Mouse (Mus musculus) B cell, adult 2 months (primary cell): ENCODE data around the gene Golga2.

ENCODE experiments used
- DNase-seq, 2 experiments: peaks; one replicate each; pipeline ENCODE4 v3.0.0; 2022

Gene Golga2

DNA sequence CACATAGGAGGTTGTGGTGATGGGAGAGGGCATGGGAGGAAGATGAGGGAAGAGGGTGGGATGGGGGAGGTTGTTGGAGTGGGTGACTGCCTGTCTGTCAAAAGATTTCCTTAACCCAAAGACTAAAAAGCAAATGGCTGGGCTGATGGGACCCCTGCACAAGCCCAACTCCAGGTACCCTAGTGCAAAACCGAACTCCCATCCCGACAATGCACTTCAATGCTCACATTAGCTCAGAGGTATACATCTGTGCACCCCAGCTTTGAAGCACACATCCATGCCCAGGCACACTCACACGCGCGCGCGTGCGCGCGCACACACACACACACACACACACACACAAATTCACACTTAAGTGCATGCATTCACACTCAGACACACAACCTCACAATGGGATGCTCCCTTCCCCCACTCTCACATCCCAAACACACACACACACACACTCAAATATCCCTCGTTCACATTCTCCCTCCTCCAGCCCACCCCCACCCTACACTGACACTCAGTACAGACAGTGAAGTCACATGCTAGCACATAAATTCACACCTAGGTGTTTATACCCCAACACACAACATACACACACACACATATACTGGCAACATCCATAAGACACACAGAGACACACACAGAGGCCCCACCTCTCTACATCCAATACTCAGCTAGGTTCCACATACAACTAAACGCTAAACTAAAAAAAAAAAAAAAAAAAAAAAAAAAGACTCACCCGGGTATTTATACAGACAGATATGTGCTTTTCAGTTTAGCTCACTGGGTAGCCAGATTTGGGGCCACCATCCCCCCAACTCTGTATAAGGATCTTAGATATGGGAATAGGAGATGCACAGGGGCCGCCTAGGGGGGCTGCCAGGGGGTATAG lies 31.8 kb downstream of the Golga2 start:
- no peak for DNase-seq

DNA sequence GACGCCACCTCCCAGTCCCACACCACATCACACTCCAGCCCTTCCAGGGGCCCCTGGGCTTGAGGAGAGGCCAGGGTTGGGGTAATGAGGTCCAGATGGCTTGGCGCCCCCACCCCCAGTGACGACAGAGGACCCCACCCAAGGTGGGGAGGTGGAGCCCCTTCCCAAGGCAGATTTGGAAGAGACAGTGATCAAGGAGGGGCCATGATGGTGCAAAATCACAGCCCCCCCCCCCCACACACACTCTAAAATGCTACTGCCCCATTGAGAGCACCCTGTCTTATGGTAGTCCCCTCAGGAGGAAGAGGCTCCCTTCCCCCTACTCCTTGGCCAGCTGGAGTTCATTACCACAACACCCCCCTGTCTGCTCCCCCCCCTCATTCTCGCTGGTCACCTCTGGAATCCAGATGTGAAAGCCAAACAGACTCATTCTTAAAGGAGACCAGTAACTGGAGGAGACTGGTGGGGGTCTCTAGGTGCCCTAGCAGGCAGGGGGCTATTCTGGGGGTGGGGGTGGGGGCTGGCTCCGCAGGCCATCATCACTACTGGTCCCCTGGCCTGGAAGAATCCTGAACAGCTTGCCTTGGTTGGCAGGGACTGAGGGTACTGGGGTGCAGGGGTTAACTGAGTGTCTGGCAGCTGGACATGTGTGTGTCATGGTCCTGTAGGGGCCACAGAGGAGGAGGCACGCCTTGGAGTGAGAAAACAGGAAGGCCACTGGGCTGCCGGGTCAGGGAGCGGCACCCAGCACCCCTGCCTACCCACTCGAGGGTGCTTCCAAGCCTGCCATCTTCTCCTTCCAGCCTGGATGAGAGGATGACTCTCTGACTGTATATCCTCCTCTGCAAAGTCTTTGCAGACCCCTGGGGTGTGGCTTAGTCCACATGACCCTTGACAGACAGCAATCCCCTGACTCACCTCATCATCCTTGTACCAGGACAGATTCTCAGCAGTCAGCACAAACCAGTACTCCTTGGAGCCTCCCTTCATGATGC lies 32.7 kb downstream of the Golga2 start:
- no peak for DNase-seq

DNA sequence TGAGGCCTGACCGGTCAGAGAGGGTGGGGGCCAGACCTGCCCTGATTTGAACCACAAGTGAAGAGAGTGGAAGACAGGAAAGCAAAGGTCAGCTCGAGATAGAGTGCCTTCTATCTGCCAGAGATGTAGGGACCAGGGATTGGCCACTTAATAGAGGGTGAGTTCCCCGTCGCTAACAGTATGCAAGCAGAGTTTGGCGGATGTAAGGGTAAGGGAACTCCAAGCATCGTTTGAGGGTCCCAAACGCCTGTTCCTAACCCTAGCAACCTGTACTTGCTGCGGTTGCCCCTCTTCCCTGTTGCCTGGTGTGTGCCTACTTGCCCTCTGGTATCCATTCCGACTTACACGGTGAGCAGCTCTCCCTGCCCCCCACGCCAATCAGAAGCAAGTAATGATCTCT lies 33.5 kb downstream of the Golga2 start:
- DNase-seq, result no peak

DNA sequence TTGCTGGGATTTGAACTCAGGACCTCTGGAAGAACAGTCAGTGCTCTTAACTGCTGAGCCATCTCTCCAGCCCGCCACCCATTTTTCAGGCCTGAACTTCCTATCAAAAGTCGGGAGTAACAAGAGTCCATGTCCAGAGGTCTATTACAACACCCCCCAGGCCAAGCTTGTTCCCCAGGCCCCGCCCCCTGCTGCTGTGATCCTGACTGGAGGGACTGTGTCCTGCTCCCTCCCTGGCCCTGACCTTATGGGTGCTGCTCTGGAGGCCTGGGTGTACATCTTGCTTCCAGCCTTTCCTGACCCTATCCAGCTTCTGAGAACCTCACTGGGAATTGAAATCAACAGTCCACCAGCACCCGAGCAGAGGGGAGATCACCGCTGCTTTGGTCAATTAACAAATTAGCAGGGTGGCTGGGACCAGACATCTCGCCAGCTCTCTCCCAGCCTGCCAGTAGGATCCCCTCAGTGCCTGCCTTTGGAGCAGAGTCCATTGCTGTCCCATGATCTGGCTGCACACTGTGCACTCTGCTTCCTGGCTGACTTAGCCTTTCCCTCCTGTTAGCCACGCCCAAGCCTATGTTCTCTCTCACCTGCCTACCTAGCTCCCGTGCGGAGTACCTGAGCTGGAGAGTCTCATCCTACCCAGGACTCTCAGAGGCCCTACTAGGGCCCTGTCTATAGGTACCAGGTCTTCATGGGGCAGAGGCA lies 34.6 kb downstream of the Golga2 start:
- DNase-seq, result no peak

DNA sequence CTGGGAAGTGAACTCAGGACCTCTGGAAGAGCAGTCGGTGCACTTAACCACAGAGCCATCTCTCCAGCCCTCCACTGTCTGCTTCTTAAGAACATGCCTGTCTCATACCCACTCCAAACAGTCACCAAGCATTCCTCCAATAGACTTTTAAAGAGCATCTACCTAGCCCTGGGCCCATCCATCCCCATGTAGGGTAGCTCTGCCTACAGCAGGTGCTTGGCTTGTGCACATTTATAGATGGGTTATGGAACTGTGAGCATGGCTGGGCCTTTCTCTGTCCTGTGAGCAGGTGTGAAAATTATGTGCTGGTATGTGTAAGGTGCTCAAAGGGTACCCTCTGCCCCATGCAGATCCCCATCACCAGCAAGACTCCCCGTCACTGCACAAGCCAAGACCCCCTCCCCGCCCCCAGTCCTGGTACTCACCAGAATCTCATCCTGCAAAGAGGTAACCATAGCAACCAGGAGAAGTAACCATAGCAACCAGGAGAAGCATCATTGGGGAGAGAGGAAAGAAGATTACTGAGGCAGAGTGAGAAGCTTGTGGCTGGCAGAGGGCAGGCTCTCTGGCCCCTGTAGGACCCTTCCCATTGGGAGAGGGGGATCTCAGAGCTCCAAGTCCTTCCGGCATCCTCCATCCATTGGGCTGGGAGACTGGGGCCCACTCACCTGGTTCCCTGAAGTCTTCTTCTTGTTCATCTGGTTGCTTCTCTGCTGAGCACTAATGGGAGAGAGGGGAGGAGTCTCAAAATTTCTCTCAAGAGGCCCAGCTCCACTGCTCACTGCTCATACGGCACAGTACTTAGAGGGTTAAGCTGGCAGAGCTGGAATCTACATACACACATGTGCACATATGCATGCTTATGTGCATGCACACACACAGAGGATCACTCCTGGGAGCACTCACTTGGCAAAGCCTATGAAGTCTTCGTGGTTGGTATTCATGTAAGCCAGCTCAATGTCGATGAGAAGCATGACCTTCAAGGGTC lies 35.9 kb downstream of the Golga2 start:
- no peak for DNase-seq

DNA sequence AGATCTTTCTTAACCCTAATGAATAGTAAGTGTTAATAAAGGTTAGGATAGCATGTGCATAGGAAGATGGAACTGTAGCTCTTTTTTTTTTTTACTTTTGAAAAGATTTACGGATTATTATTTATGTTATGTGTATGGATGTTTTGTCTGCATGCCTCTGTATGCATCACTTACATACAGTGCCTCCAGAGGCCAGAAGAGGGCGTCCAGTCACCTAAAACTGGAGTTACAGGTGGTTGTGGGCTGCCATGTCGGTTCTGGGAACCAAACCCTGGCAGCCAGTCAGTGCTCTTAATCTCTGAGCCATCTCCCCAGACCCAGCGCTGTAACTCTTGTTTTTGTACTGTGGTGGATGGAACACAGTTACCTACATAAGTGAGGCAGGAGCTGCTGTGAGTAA lies 37.1 kb downstream of the Golga2 start:
- DNase-seq, result no peak

DNA sequence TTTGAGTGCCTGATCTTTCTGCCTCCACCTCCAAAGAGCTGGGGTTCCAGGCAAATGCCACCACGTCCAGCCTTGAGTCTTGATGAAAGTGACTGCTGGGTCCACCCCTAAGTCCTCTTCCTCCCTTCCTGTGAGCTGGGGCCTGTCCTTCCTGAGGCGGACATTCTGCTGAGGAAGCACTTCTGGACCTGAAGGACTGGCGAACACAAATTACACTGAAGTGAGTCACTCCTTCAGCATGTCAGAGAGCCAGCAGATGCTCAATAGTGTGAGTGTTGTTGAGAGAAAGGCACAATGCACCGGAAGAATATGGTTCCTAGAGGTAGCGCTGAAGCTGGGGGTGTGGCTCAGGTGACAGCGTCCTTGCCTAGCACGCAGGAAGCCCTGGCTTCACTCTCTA lies 38.2 kb downstream of the Golga2 start:
- no peak for DNase-seq

DNA sequence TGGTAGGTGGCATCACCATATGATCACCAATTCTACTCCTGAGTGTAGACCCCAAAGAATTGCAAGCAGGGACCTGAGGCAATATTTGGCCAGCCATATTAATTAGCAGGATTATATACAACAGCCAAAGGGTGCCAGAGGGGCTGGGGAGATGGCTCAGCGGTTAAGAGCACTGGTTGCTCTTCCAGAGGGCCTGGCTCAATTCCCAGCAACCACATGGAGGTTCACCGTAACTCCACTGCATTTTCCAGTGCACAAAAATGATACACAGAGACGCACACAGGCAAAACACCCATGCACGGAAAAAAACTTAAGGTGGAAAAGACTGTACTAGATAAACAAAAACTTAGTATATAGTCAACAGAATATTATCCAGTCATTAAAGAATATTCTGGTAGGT lies 40.0 kb downstream of the Golga2 start:
- DNase-seq, result no peak

DNA sequence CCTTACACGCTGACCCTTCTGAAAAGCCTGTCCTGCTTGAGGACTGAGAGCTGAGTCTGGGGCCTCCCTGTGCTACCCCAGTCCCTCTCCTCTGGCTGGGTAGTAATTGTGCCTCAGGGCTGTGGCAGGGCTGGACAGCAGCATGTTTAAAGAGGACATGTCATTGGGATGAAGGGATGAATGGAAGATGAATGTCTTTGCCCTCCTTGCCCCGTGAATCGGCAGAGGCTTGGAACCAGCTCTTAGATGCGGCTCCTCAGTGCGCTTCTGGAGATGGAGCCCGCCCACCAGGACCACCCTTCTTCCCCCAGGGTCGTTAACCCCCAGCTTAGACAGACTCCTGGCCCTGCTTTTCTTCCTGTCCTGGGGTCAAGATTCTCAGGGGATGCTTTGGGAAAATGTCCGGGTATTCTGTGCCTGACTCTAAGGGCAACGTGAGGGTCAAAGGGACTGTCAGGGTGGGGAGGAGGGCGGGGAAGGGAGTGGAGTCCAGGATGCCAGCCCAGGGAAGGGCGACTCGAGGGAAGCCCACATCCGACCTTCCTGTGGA lies 41.8 kb downstream of the Golga2 start:
- no peak for DNase-seq

DNA sequence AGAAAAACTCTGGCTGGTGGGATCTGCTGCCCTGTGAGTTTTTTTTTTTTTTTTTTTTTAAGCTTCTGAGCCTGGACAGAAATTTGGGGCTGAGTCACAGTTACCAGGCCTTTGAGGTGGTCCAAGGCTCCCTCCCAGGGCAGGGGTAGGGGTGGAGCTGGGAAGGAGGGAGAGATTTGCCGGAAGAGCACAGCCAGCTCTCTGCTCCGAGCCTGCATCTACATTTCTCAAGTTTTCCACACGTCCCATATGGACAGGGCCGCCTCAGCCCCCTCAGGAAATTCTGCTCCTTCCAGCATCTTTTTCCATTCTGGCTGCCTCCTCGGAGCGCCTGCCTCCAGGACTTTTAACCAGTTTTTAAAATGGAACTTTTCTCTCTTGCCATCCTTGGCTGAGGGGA lies 42.3 kb downstream of the Golga2 start:
- no peak for DNase-seq

DNA sequence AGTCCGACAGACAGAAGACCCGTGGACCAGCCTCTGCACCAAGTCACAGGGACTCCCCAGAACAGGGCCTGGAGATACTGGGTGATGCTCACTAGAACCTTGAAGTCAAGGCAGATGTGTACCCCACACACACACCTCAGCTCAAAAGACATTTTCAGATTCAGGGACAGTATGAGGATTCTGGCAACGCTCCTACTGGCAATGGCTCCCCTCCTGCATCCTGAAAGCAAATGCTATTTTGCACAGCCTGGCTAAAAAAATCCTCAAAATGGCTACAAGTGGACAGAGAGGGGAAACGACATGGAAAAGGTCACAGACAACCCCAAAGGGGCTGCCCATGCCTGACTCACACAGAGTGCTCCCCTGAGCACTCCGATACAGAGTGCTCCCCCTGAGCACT lies 45.0 kb downstream of the Golga2 start:
- DNase-seq, result no peak

DNA sequence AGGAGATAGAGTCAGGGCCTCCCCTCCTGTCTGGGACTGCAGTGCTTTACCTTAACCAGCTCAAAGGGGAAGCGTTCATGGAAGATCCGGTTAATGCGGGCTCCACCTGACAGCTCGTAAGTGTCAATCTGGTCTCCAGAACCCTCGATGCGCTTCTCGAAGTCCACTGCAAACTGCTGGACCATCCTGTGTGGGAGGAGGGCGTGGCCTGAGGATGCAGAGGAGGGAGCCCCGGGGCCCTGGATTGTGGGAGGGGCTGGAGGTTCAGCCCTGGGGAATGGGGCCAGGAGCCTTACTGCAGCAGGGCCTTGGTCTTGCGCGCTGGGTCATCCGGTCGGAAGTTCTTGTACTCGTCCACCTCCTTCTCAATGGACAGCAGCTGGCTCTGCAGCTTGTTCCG lies 48.7 kb downstream of the Golga2 start:
- DNase-seq, result no peak

DNA sequence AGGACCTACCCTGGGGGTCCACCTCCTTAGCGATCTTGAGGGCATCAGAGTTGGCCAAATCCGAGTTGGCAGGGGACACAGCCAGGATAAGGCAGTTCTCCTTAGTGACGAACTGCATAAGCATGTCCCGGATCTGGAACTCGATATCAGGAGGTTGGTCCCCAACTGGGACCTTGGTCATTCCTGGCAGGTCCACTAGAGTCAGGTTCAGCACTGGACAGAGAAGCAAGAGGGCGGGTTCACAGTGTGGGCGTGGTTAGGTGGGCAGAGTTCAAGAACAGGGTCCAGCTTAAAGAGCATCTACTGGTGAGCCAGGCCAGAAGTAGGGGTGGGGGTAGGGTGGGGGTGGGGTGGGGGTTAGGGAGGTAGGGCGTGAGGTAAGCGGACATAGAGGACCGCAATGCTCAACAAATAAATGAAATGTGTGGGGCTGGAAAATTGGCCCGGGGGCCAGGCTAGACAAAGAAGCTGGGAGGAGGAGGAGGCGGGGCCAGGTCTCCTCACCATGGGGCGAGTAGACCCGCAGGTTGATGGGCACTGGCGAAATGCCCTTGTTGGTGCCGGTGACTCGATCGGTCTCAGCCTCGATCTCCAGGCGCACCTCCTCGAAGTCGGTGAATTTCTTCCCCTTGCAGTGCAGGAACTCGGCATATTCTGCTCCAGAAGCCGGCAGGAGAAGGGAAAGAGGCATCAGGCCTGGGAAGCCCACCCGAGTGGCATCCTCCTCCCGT lies 52.9 kb downstream of the Golga2 start:
- DNase-seq, result no peak

DNA sequence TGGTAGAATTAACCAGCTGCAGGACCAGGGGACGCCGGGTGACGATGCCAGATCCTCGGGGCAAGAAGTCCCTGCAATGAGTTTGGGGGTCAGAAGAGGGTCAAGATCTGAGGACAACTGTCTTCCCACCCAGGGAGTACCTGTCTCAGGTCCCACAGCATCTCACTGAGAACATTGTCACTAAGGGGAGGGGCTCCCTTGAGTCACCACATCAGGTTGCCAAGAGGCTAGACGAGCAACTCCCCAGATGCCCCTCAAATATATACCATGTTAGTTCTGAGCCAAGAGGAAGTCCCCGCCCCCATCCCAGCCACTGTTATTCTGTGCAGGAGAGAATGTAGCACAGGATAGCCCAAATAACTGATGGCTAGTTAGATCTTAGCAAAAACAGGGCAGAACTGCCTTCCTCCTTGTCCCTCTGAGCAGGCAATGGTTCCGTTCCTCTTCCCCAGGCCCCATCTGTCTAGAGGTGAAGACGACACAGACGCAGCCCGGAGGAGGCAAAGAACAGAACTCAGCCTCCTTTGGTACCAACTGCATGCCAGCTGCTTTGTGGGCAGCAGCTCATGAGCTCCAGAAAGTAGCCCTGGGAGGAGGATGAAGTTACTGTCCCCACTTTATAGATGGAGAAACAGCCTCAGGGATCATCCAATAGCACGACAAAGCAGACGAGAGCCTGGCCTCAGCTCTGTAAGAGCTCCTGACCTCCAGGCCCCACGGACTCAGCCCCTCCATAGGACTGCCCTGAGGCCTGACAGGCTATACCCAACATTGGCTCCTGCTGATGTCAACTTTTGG lies 53.9 kb downstream of the Golga2 start:
- DNase-seq, result no peak

DNA sequence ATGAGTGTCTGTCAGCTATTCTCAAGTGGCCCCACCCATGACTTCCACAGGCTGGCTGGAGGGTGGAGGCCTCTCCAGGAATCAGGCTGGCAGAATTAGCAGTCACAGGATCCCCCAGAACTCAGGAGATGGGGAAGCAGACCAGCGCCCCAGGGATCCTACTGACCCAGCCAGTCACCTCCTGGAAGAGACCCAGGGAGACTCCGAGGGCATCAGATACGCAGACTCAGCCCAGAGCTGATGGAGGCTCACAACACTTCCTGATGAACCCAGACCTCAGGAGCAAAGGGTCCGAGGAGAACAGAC lies 54.4 kb downstream of the Golga2 start:
- DNase-seq, result no peak

DNA sequence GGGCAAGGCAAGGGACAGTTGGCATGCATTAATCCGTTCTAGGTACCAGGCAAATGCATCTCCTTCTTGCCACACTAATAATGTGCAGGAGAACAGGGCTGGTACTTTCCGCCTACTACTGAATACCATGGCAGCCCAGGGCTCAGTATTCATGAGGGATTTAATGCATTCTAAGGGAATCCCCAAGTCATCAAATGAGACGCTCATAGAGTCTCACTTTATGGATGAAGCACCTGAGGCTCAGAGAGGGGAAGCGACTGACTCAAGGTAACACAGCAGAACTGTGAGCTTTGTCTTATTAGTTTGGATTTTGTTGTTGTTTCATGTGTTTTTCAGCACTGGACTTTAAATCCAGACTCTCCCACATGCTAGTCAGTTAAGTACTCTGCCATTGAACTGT lies 54.9 kb downstream of the Golga2 start:
- DNase-seq, result no peak

DNA sequence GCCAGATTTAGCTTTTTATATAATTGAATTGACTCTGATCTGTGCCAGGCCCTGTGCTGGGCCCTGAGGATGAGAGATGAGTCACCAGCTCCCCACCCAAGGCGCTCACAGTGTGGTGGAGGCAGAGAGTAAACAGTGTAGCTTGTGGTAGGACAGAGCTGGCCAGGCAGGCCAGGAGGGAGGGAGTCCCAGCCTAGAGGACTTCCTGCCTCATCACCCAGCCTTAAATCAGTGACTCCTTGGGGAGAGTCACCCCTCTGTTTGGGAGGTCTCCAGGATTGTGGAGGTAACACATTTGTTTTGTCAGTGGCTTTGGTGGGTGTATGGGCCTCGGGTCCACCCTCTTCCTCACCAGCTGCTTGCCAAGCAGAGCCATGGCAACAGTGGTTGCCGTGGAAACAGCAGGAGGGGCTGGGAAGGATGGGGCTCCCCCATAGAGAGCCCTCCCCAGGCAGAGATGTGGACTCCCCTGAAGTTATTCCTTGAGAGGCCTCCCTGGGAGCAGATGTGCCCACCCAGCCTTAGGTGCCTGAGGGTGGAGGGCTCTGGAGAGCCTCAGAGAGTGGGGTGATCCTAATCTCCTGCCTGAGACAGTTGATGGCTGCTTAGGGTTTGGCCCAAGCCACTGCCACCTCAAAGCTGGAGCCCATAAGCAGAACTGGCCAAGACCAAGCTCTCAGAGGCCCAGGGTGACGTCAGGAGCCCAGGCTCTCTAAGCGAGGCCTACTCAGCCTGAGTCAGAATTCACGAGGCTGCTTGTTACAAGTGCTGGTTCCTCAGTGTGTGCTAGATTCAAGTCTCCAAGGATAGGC lies 55.6 kb downstream of the Golga2 start:
- DNase-seq, result no peak

DNA sequence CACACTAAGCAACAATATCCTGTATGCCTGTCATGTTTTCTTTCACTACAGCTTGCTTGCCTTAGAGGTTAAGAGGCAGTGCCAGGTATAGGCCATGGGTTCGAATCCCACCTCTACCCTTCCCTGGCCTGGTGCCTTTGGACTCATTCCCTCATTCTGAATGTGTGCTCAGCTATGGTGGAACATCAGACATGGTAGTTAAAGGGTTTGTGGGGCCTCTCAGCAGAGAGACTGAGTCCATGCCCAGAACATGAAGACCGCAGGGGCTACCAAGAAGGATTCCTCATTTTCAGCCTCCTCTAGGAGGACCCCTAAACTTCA lies 56.1 kb downstream of the Golga2 start:
- DNase-seq, result no peak

DNA sequence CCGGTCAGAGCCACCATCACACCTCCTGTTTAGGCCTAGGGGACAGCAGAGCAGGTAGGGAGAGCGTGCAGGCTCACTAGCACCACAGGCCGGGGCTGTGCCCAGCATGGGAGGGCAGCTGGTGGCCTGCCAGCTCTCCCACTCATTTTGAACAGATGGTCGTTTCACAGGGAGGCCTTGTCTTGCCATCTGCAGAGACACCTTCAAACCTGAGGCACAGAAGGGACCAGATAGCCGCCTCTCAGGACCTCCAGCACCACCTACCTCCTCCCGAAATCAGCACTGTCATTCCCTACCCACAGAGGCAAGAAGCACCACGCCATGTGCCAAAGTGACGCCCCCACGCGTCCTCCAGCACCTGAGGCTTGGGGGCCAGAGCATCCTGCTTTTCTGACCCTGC lies 56.9 kb downstream of the Golga2 start:
- DNase-seq, result no peak
